Mouse (Mus musculus) B cell, adult 62 days (primary cell): ENCODE results near the gene Grk1. TPM values are rescaled to one million over a fixed set of nuclear protein-coding genes. Genes with fewer than 3 reads are reported as not detected.

Source experiments
- total RNA-seq: library from RNA; stranded (reverse); gene quantifications from 4 replicates; pipeline ENCODE4 v1.2.4, GENCODE M21; 2023

Gene Grk1
- 0.06 TPM in 1 of 4 replicates, not detected in the others for total RNA-seq

GRCm38 (mm10) chr8:13404666-13405131, at the start of gene Grk1:
Gene Grk1 (plus strand): TSS chr8:13405081.

DNA sequence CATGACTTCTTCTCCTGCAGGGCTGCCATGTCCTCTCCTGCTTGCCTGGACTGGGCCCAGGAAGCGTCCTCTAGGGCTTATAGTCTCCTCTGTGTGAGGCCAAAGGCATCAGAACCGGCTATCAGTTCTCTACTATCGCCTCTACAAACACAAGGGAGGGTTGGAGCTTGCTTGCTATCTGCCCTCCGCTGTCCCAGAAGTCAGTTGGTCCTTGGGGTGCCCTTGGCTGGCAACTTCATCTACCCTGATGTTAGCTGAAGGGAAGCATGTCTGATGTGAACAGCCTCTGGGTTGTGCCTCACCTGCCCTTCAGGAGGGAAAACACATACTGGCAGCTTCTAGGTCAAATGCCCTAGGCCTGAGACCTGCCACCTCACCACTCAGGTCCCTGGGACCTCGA, 8.2 kb upstream of the Grk1 start, which contains the start of gene Atp4b:
Gene Atp4b (minus strand): TSS at position 101 of the 400 bp plus-strand sequence.

GRCm38 (mm10) chr8:13434889-13435288, 30.0 kb downstream of the Grk1 start, which contains the start of gene Tmem255b:
Gene Tmem255b (plus strand): TSS chr8:13435189.

Other genes with a start within 250 kb of the Grk1 start
- 136 to 148 TPM (median 146 TPM) in 4 replicates for gene Lamp1, start 245.9 kb upstream of the Grk1 start, total RNA-seq
- not detected in 4 replicates for gene Grtp1, start 204.5 kb upstream of the Grk1 start, total RNA-seq
- not detected in 4 replicates for gene Adprhl1, start 150.9 kb upstream of the Grk1 start, total RNA-seq
- 9.9 to 13.9 TPM (median 13.2 TPM) in 4 replicates for gene Dcun1d2, start 117.0 kb upstream of the Grk1 start, total RNA-seq
- 15.7 to 19.0 TPM (median 17.5 TPM) in 4 replicates for gene Tmco3, start 116.9 kb upstream of the Grk1 start, total RNA-seq
- gene Tfdp1, start 66.3 kb upstream of the Grk1 start, total RNA-seq, result 23.4 to 26.9 TPM (median 25.5 TPM) in 4 replicates
- not detected in 4 replicates for gene Atp4b, start 8.3 kb upstream of the Grk1 start, total RNA-seq
- not detected in 4 replicates for gene Tmem255b, start 30.1 kb downstream of the Grk1 start, total RNA-seq
- 0.21 to 0.66 TPM (median 0.28 TPM) in 4 replicates for gene Gas6, start 89.4 kb downstream of the Grk1 start, total RNA-seq
- 7.9 to 14.9 TPM (median 9.0 TPM) in 4 replicates for gene 1700029H14Rik, start 157.4 kb downstream of the Grk1 start, total RNA-seq